Mouse (Mus musculus): ENCODE measurements at regions not wholly inside any gene's neighbourhood (a gene's known extent, or its start where the extent isn't known, plus 50 kb on each side); places are given as distances from the start of the nearest gene placed in this dataset.

GRCm38 (mm10) chr13:6226087-6226643 lies 321.8 kb upstream of the Pitrm1 start:
- H3K4me1 ChIP-seq (ENCODE audit: insufficient read depth): no peaks in the 10 kb centered on the region
- ATAC-seq (no peak), DNase-seq (no peak)
- H3K9me3 ChIP-seq (ENCODE audit: low read length): no peaks in the 10 kb centered on the region
- no peak overlapping the region for H3K4me3 ChIP-seq (ENCODE audit: low read depth, low read length)
- no peaks in the 10 kb centered on the region for H3K27me3 ChIP-seq (ENCODE audit: insufficient read depth, low read length)
- H3K9ac ChIP-seq: no peak overlapping the region
- no peak overlapping the region for H3K27ac ChIP-seq (ENCODE audit: low read depth, low read length)
- H3K36me3 ChIP-seq (ENCODE audit: insufficient read depth): no peaks in the 10 kb centered on the region
- 79% methylated on average over 7 of the region's 7 CpGs for whole genome bisulfite sequencing
- TF ChIP-seq CTCF (IDR thresholded peaks at IDR 0.05; ENCODE audit: low read depth): no peak
- no peak overlapping the region for H3K4me2 ChIP-seq (ENCODE audit: low read depth)

DNA sequence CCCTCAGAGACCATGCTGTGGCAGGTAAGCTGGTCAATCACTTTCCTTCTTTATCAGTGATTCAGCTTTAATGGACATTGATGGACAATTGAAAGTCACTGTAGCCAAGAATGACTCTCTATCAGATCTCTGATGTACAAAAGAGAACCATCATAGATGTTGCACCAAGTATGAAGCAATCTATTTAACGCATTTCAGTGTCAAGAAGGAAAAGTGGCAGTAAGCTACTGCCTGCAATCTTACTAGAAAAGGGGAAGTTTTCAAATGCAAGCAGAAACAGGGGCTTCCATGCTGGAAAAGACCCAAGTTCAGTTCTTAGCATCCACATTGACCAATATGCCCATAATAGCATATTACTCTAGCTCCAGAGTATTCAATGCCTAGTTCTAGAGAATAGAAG lies 319.7 kb upstream of the Pitrm1 start:
- H3K4me3 ChIP-seq (ENCODE audit: low read depth, low read length): no peak overlapping the region
- DNase-seq: no peak
- no peak overlapping the region for H3K9ac ChIP-seq
- no peaks in the 10 kb centered on the region for H3K27me3 ChIP-seq (ENCODE audit: insufficient read depth, low read length)
- H3K9me3 ChIP-seq (ENCODE audit: low read length): no peaks in the 10 kb centered on the region
- H3K36me3 ChIP-seq (ENCODE audit: insufficient read depth): no peaks in the 10 kb centered on the region
- no peak overlapping the region for H3K27ac ChIP-seq (ENCODE audit: low read depth, low read length)
- 98% methylated on average over 1 of the region's 1 CpGs for WGBS
- TF ChIP-seq CTCF (IDR thresholded peaks at IDR 0.05; ENCODE audit: low read depth): no peak
- no peak overlapping the region for H3K4me2 ChIP-seq (ENCODE audit: low read depth)
- ATAC-seq: no peak
- H3K4me1 ChIP-seq (ENCODE audit: insufficient read depth): no peaks in the 10 kb centered on the region

DNA sequence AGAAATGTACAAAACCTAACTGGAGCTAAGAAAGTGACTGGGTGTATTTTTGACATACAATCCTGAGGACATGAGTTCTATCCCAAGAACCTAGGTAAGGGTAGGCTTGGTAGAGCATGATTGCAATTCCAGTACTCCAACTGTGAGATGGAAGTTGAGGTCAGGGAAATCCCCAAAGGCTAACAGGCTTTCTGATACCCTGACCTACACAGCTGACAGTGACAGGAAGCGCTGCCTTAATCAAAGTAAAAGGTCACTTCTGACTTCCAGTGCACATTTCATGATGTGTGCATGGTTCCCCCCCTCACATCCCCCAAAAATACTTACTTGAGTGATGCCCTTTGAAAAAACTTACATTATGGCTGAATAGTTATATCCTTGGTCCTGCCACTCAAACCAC lies 312.6 kb upstream of the Pitrm1 start:
- ATAC-seq: no peak
- no peaks in the 10 kb centered on the region for H3K9me3 ChIP-seq (ENCODE audit: low read length)
- no peak overlapping the region for H3K4me3 ChIP-seq (ENCODE audit: low read depth, low read length)
- H3K4me1 ChIP-seq (ENCODE audit: insufficient read depth): no peaks in the 10 kb centered on the region
- H3K27me3 ChIP-seq (ENCODE audit: insufficient read depth, low read length): no peaks in the 10 kb centered on the region
- WGBS: 97% methylated on average over 1 of the region's 1 CpGs
- no peak overlapping the region for H3K9ac ChIP-seq
- no peak overlapping the region for H3K27ac ChIP-seq (ENCODE audit: low read depth, low read length)
- no peak overlapping the region for H3K4me2 ChIP-seq (ENCODE audit: low read depth)
- no peak for DNase-seq
- H3K36me3 ChIP-seq (ENCODE audit: insufficient read depth): no peaks in the 10 kb centered on the region
- TF ChIP-seq CTCF (IDR thresholded peaks at IDR 0.05; ENCODE audit: low read depth): no peak

DNA sequence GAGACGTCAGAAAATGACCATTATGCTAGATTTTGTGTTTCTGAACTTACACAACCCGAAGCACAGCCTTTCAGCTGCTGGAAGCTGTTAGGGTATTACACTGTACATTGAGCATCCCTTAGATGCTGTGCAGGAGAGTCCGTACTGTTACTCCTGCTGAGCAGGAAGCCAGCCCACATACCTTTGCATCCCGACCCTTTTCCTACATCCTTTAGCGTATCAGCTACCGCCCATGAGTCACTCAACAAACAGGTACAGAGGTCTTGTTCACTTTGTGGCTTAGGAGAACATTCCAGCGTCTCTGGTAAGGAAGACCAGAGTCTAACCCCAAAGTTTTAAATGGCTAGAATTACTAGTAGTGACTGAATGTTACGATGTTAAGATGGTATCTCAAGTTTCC lies 311.4 kb upstream of the Pitrm1 start:
- 93% methylated on average over 8 of the region's 8 CpGs for WGBS

GRCm38 (mm10) chr13:6237201-6237600 lies 310.7 kb upstream of the Pitrm1 start:
- no peak overlapping the region for H3K4me3 ChIP-seq (ENCODE audit: low read depth, low read length)
- TF ChIP-seq CTCF (IDR thresholded peaks at IDR 0.05; ENCODE audit: low read depth): no peak
- H3K4me2 ChIP-seq (ENCODE audit: low read depth): no peak overlapping the region
- no peaks in the 10 kb centered on the region for H3K27me3 ChIP-seq (ENCODE audit: insufficient read depth, low read length)
- no peak overlapping the region for H3K27ac ChIP-seq (ENCODE audit: low read depth, low read length)
- no peak overlapping the region for H3K9ac ChIP-seq
- no peaks in the 10 kb centered on the region for H3K9me3 ChIP-seq (ENCODE audit: low read length)
- no peaks in the 10 kb centered on the region for H3K36me3 ChIP-seq (ENCODE audit: insufficient read depth)
- H3K4me1 ChIP-seq (ENCODE audit: insufficient read depth): no peaks in the 10 kb centered on the region
- ATAC-seq (no peak), DNase-seq (no peak)
- WGBS: 91% methylated on average over 3 of the region's 3 CpGs

More for the DNA sequence above, 311.4 kb upstream of the Pitrm1 start:
- Histone ChIP-seq H3K9me3 (ENCODE audit: low read length) (no peaks in the 10 kb centered on the region), H3K9ac (no peak overlapping the region), H3K27ac (ENCODE audit: low read depth, low read length) (no peak overlapping the region), H3K27me3 (ENCODE audit: insufficient read depth, low read length) (no peaks in the 10 kb centered on the region), H3K4me2 (ENCODE audit: low read depth) (no peak overlapping the region), H3K36me3 (ENCODE audit: insufficient read depth) (no peaks in the 10 kb centered on the region), H3K4me3 (ENCODE audit: low read depth, low read length) (no peak overlapping the region), H3K4me1 (ENCODE audit: insufficient read depth) (no peaks in the 10 kb centered on the region)
- TF ChIP-seq CTCF (IDR thresholded peaks at IDR 0.05; ENCODE audit: low read depth): no peak
- ATAC-seq (no peak), DNase-seq (no peak)

DNA sequence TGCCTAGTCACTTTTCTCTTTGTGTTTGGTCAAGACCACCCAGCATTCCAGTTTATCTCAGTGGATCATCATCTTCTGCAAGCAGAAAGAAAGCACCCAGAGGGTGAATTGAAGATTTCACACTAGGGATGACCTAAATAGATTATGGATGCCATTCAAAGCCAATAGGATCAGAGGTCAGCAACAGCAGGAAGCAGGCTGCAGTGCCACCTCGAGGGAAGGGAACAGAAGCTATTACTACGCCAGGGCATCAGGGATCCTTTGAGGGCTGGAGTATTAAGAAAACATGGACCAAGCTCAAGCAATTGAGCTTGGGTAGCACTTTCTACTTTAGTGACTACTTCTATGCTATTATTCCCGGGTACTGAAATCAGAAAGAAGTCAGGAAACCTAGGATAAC lies 307.1 kb upstream of the Pitrm1 start:
- Histone ChIP-seq H3K9me3 (ENCODE audit: low read length) (no peaks in the 10 kb centered on the region), H3K9ac (no peak overlapping the region), H3K4me2 (ENCODE audit: low read depth) (no peak overlapping the region), H3K27me3 (ENCODE audit: insufficient read depth, low read length) (no peaks in the 10 kb centered on the region), H3K27ac (ENCODE audit: low read depth, low read length) (no peak overlapping the region), H3K36me3 (ENCODE audit: insufficient read depth) (no peaks in the 10 kb centered on the region), H3K4me3 (ENCODE audit: low read depth, low read length) (no peak overlapping the region), H3K4me1 (ENCODE audit: insufficient read depth) (no peaks in the 10 kb centered on the region)
- no peak for TF ChIP-seq CTCF (IDR thresholded peaks at IDR 0.05; ENCODE audit: low read depth)
- DNase-seq: no peak
- ATAC-seq: no peak
- WGBS: 48% methylated on average over 3 of the region's 3 CpGs

DNA sequence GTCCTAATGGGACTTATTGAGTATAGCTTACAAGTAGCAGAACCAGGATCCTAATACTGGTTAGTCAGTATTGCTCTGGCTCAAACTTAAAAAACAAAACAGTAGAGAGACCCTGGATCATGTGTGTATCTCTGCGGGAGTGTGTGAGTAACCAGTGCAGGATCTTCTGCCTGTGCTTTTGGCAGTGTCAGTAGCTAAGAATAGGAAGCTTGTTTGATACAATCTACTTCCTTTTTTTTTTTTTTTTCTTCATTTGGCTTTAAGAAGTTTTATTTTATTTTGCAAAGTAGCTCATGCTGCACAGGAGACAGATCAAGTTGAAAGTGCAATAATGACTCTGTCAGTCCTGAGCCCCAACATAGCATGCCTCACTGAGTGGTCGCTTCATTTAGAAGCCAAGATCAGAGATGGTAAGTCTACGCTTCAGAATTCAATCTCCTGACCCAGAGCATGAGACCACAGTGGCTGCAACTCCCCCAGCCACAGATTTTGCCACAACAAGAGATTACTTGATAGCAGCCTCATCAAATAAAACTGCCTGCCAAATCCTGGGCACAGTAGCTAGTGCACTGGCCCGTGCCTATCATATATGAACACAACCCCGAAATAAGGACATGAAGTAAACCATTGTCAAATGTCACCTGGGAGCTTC lies 306.4 kb upstream of the Pitrm1 start:
- DNase-seq (no peak), ATAC-seq (no peak)
- Histone ChIP-seq H3K4me2 (ENCODE audit: low read depth) (no peak overlapping the region), H3K9me3 (ENCODE audit: low read length) (no peaks in the 10 kb centered on the region), H3K36me3 (ENCODE audit: insufficient read depth) (no peaks in the 10 kb centered on the region), H3K27me3 (ENCODE audit: insufficient read depth, low read length) (no peaks in the 10 kb centered on the region), H3K4me1 (ENCODE audit: insufficient read depth) (no peaks in the 10 kb centered on the region), H3K9ac (no peak overlapping the region), H3K27ac (ENCODE audit: low read depth, low read length) (no peak overlapping the region), H3K4me3 (ENCODE audit: low read depth, low read length) (no peak overlapping the region)
- no peak for TF ChIP-seq CTCF (IDR thresholded peaks at IDR 0.05; ENCODE audit: low read depth)
- WGBS: 89% methylated on average over 5 of the region's 5 CpGs
